Mouse (Mus musculus) heart, embryonic 12.5 days (tissue): Measurements from ENCODE around the gene Slc6a17. TPM values are rescaled to one million over a fixed set of nuclear protein-coding genes. Genes with fewer than 3 reads are reported as not detected.

Experiments used
- ATAC-seq: fragments of 200-750 bp; cut with Nextera tagmentation; 2 replicates; pipeline ENCODE4 v1.8.0; 2017; ENCODE audit warnings: moderate TSS enrichment, moderate library complexity; ENCODE audit not compliant: insufficient number of reproducible peaks, low FRiP score
- H3K27ac ChIP-seq: fragments of 300-500 bp; sonication (generic); 2 replicates; pipeline ENCODE4 v1.5.1; 2016; ENCODE audit warnings: mild to moderate bottlenecking, moderate library complexity; ENCODE audit not compliant: poor library complexity, severe bottlenecking
- H3K27me3 ChIP-seq: fragments of 300-500 bp; sonication (generic); replicated peaks from 2 replicates; pipeline ENCODE4 v1.6.1; 2016; ENCODE audit warnings: mild to moderate bottlenecking, moderate library complexity
- H3K36me3 ChIP-seq: fragments of 300-500 bp; sonication (generic); 2 replicates; pipeline ENCODE4 v1.6.1; 2016; ENCODE audit warnings: mild to moderate bottlenecking, moderate library complexity
- H3K4me1 ChIP-seq: fragments of 300-500 bp; sonication (generic); replicated peaks from 2 replicates; pipeline ENCODE4 v1.6.1; 2016; ENCODE audit warnings: mild to moderate bottlenecking
- H3K4me2 ChIP-seq: fragments of 300-500 bp; sonication (generic); 2 replicates; pipeline ENCODE4 v1.6.1; 2016; ENCODE audit warnings: mild to moderate bottlenecking, moderate library complexity
- H3K4me3 ChIP-seq: fragments of 300-500 bp; sonication (generic); 2 replicates; pipeline ENCODE4 v1.5.1; 2016; ENCODE audit warnings: mild to moderate bottlenecking
- H3K9ac ChIP-seq: fragments of 300-500 bp; sonication (generic); 2 replicates; pipeline ENCODE4 v1.6.1; 2016; ENCODE audit warnings: mild to moderate bottlenecking, moderate library complexity
- H3K9me3 ChIP-seq: fragments of 300-500 bp; sonication (generic); replicated peaks from 2 replicates; pipeline ENCODE4 v1.6.1; 2016; ENCODE audit warnings: mild to moderate bottlenecking, moderate library complexity
- WGBS: fragments of 180-500 bp; shearing (Covaris S2); methylation state at CpG from one replicate; pipeline ENCODE4 v1.1.7; 2016; 5-methylcytosine and 5-hydroxymethylcytosine counted together
- polyA plus RNA-seq: library from polyadenylated mRNA; unstranded; fragments of >200 nt; fragmentation: Nextera tagmentation; extraction: Ambion mirVana; gene quantifications from 2 replicates; pipeline ENCODE4 v1.2.1, GENCODE M21; 2016

Gene Slc6a17
- polyA plus RNA-seq, 1 experiment from 2014 or later: 4.6 TPM

- H3K27ac ChIP-seq: no peak overlapping the region
- no peak overlapping the region for H3K9ac ChIP-seq
- H3K27me3 ChIP-seq: peaks cover 92% of the 10 kb centered on the region
- H3K36me3 ChIP-seq: no peaks in the 10 kb centered on the region
- no peak overlapping the region for H3K4me2 ChIP-seq
- no peak overlapping the region for H3K4me3 ChIP-seq
- ATAC-seq: no peak
- no peaks in the 10 kb centered on the region for H3K9me3 ChIP-seq
- WGBS: 16% methylated on average over 5 of the region's 5 CpGs
- peaks cover 20% of the 10 kb centered on the region for H3K4me1 ChIP-seq
These were observed 55.7 kb downstream of the Slc6a17 start for GRCm38 (mm10) chr3:107462160-107462559.

GRCm38 (mm10) chr3:107459773-107460431, 57.9 kb downstream of the Slc6a17 start:
- WGBS: under 1% methylated on average over 66 of the region's 69 CpGs
- H3K36me3 ChIP-seq: no peaks in the 10 kb centered on the region
- peak overlapping the region; percentile 60 for H3K4me3 ChIP-seq
- peak; percentile 18; the same call in 1 of the 2 replicates for ATAC-seq
- H3K27me3 ChIP-seq: peaks cover 99% of the 10 kb centered on the region
- no peaks in the 10 kb centered on the region for H3K9me3 ChIP-seq
- H3K4me1 ChIP-seq: peaks cover 20% of the 10 kb centered on the region
- H3K27ac ChIP-seq: no peak overlapping the region
- peak overlapping the region; percentile 49 for H3K9ac ChIP-seq
- peak overlapping the region; percentile 98 for H3K4me2 ChIP-seq

GRCm38 (mm10) chr3:107459196-107459772, 58.5 kb downstream of the Slc6a17 start, which contains the start of gene Kcnc4:
Gene Kcnc4 (minus strand): TSS chr3:107459552.
- ATAC-seq: peak; percentile 63
- Histone ChIP-seq H3K36me3 (no peaks in the 10 kb centered on the region), H3K4me1 (peaks cover 20% of the 10 kb centered on the region), H3K9ac (peak within 1 kb of the TSS; percentile 49), H3K4me2 (peak within 1 kb of the TSS; percentile 98), H3K4me3 (peak within 1 kb of the TSS; percentile 60), H3K27me3 (peaks cover 100% of the 10 kb centered on the region), H3K9me3 (no peaks in the 10 kb centered on the region), H3K27ac (no peak within 1 kb of the TSS)
- WGBS: under 1% methylated on average over 68 of the region's 68 CpGs

- Histone ChIP-seq H3K4me3 (peak overlapping the region; percentile 60), H3K9me3 (no peaks in the 10 kb centered on the region), H3K4me1 (peaks cover 20% of the 10 kb centered on the region), H3K27me3 (peaks cover 99% of the 10 kb centered on the region), H3K27ac (no peak overlapping the region), H3K4me2 (peak overlapping the region; percentile 98), H3K36me3 (no peaks in the 10 kb centered on the region), H3K9ac (peak overlapping the region; percentile 49; the same call in 1 of the 2 replicates)
- no peak for ATAC-seq
- under 1% methylated on average over 51 of the region's 51 CpGs for WGBS
These were observed 59.2 kb downstream of the Slc6a17 start for GRCm38 (mm10) chr3:107458528-107459195.

GRCm38 (mm10) chr3:107458104-107458503, 59.7 kb downstream of the Slc6a17 start:
- Histone ChIP-seq H3K27ac (no peak overlapping the region), H3K27me3 (peaks cover 98% of the 10 kb centered on the region), H3K9ac (0 out of 2 replicates have a peak overlapping the region, but pooled peaks have one; percentile 49), H3K4me3 (peak overlapping the region; percentile 60), H3K36me3 (no peaks in the 10 kb centered on the region), H3K4me1 (peaks cover 20% of the 10 kb centered on the region), H3K4me2 (peak overlapping the region; percentile 98), H3K9me3 (no peaks in the 10 kb centered on the region)
- WGBS: 4% methylated on average over 23 of the region's 23 CpGs
- no peak for ATAC-seq

GRCm38 (mm10) chr3:107454280-107454679, 63.5 kb downstream of the Slc6a17 start:
- no peak for ATAC-seq
- H3K27ac ChIP-seq: no peak overlapping the region
- H3K9ac ChIP-seq: no peak overlapping the region
- H3K27me3 ChIP-seq: peaks cover 65% of the 10 kb centered on the region
- no peaks in the 10 kb centered on the region for H3K36me3 ChIP-seq
- H3K4me3 ChIP-seq: no peak overlapping the region
- H3K4me1 ChIP-seq: peaks cover 8% of the 10 kb centered on the region
- no peaks in the 10 kb centered on the region for H3K9me3 ChIP-seq
- 73% methylated on average over 4 of the region's 4 CpGs for WGBS
- no peak overlapping the region for H3K4me2 ChIP-seq

GRCm38 (mm10) chr3:107446822-107447221, 71.0 kb downstream of the Slc6a17 start:
- WGBS: 29% methylated on average over 3 of the region's 3 CpGs
- no peak for ATAC-seq

GRCm38 (mm10) chr3:107443866-107444265, 74.0 kb downstream of the Slc6a17 start:
- no peaks in the 10 kb centered on the region for H3K4me1 ChIP-seq
- no peak overlapping the region for H3K9ac ChIP-seq
- WGBS: 83% methylated on average over 5 of the region's 5 CpGs
- H3K9me3 ChIP-seq: peaks cover 3% of the 10 kb centered on the region; the same call in 1 of the 2 replicates
- H3K27me3 ChIP-seq: peaks cover 36% of the 10 kb centered on the region
- H3K4me3 ChIP-seq: no peak overlapping the region
- no peak overlapping the region for H3K4me2 ChIP-seq
- H3K36me3 ChIP-seq: no peaks in the 10 kb centered on the region
- ATAC-seq: no peak
- H3K27ac ChIP-seq: no peak overlapping the region

More at GRCm38 (mm10) chr3:107446822-107447221, 71.0 kb downstream of the Slc6a17 start:
- H3K4me1 ChIP-seq: no peaks in the 10 kb centered on the region
- no peak overlapping the region for H3K27ac ChIP-seq
- H3K4me2 ChIP-seq: no peak overlapping the region
- no peak overlapping the region for H3K4me3 ChIP-seq
- H3K9ac ChIP-seq: no peak overlapping the region
- no peaks in the 10 kb centered on the region for H3K9me3 ChIP-seq
- no peaks in the 10 kb centered on the region for H3K36me3 ChIP-seq
- H3K27me3 ChIP-seq: peaks cover 31% of the 10 kb centered on the region

- no peak overlapping the region for H3K4me2 ChIP-seq
- no peaks in the 10 kb centered on the region for H3K36me3 ChIP-seq
- peaks cover 36% of the 10 kb centered on the region for H3K27me3 ChIP-seq
- 81% methylated on average over 11 of the region's 11 CpGs for WGBS
- H3K27ac ChIP-seq: no peak overlapping the region
- no peak for ATAC-seq
- no peak overlapping the region for H3K4me3 ChIP-seq
- H3K9me3 ChIP-seq: peaks cover 3% of the 10 kb centered on the region; the same call in 1 of the 2 replicates
- H3K9ac ChIP-seq: no peak overlapping the region
- H3K4me1 ChIP-seq: no peaks in the 10 kb centered on the region
These were observed 75.6 kb downstream of the Slc6a17 start for GRCm38 (mm10) chr3:107442191-107442590.

GRCm38 (mm10) chr3:107441306-107441705, 76.5 kb downstream of the Slc6a17 start:
- Histone ChIP-seq H3K36me3 (no peaks in the 10 kb centered on the region), H3K4me2 (no peak overlapping the region), H3K4me3 (no peak overlapping the region), H3K4me1 (no peaks in the 10 kb centered on the region), H3K9ac (no peak overlapping the region), H3K27me3 (peaks cover 36% of the 10 kb centered on the region), H3K27ac (no peak overlapping the region), H3K9me3 (peaks cover 3% of the 10 kb centered on the region; the same call in 1 of the 2 replicates)
- WGBS: 73% methylated on average over 8 of the region's 8 CpGs
- ATAC-seq: no peak

GRCm38 (mm10) chr3:107439280-107439679, 78.5 kb downstream of the Slc6a17 start:
- Histone ChIP-seq H3K36me3 (no peaks in the 10 kb centered on the region), H3K27me3 (peaks cover 25% of the 10 kb centered on the region), H3K4me3 (no peak overlapping the region), H3K9me3 (peaks cover 3% of the 10 kb centered on the region; the same call in 1 of the 2 replicates), H3K4me2 (no peak overlapping the region), H3K9ac (no peak overlapping the region), H3K4me1 (no peaks in the 10 kb centered on the region), H3K27ac (no peak overlapping the region)
- 81% methylated on average over 11 of the region's 11 CpGs for WGBS
- no peak for ATAC-seq
